Mouse (Mus musculus) CH12.LX (cell line): ENCODE data around the gene Fam173a. TPM values are rescaled to one million over a fixed set of nuclear protein-coding genes. Genes with fewer than 3 reads are reported as not detected.

Experiments
- DNase-seq: peaks from one replicate; pipeline ENCODE4 v3.0.0-alpha.2; 2013; ENCODE audit errors: extremely low read depth
- H3K27ac ChIP-seq: 2 replicates; pipeline ENCODE4 v1.5.1; 2012; ENCODE audit warnings: low read depth, mild to moderate bottlenecking, control low read depth, moderate library complexity; ENCODE audit not compliant: insufficient read depth
- H3K27me3 ChIP-seq: replicated peaks from 2 replicates; pipeline ENCODE3; 2012; ENCODE audit warnings: inconsistent platforms
- H3K36me3 ChIP-seq, 2 experiments: replicated peaks in 1 of 2; 2 replicates each; pipeline versions ENCODE3 to v1.6.1; 2012; ENCODE audit warnings: inconsistent platforms in 1 of 2, low read length in 1 of 2, mild to moderate bottlenecking in 1 of 2, mixed read lengths in 1 of 2, moderate library complexity in 1 of 2; ENCODE audit not compliant: control insufficient read depth in 1 of 2, insufficient read depth in 1 of 2
- H3K4me1 ChIP-seq, 2 experiments: 2 replicates each; pipeline ENCODE4 v1.6.1; 2012; ENCODE audit warnings: inconsistent platforms in 1 of 2, moderate library complexity in 1 of 2; ENCODE audit not compliant: insufficient read depth in 2 of 2, control insufficient read depth in 1 of 2
- H3K4me2 ChIP-seq: 2 replicates; pipeline ENCODE4 v1.6.1; 2012; ENCODE audit warnings: low read depth, mild to moderate bottlenecking, control low read depth; ENCODE audit not compliant: poor library complexity, insufficient read depth, severe bottlenecking
- H3K4me3 ChIP-seq, 3 experiments: fragments of 150-350 bp in 1 of 3; sonication (generic) in 1 of 3; replicated peaks in 1 of 3; 2 replicates each; pipeline versions ENCODE3 to v1.5.1; 2011 to 2012; ENCODE audit warnings: low read depth in 2 of 3, low read length in 2 of 3, mild to moderate bottlenecking in 2 of 3, moderate library complexity in 2 of 3, control low read depth in 1 of 3, improper control_type of control experiment in 1 of 3, inconsistent platforms in 1 of 3, mixed read lengths in 1 of 3; ENCODE audit not compliant: poor library complexity in 1 of 3
- H3K79me2 ChIP-seq: replicated peaks from 2 replicates; pipeline ENCODE4 v1.6.1; 2012; ENCODE audit warnings: mild to moderate bottlenecking, moderate library complexity; ENCODE audit not compliant: control insufficient read depth, poor library complexity, insufficient read depth, severe bottlenecking; ENCODE audit errors: extremely low read depth
- H3K9ac ChIP-seq: 2 replicates; pipeline ENCODE4 v1.6.1; 2012; ENCODE audit warnings: low read depth, mild to moderate bottlenecking, control low read depth, moderate library complexity; ENCODE audit not compliant: insufficient read depth
- H3K9me3 ChIP-seq: replicated peaks from 2 replicates; pipeline ENCODE3; 2012; ENCODE audit warnings: low read length, inconsistent platforms, mixed read lengths
- BHLHE40 ChIP-seq: IDR thresholded peaks from 2 replicates; pipeline ENCODE4 v1.6.1; 2011; ENCODE audit warnings: mild to moderate bottlenecking, low read depth, low read length, improper control_type of control experiment
- CTCF ChIP-seq, 2 experiments: IDR thresholded peaks in 1 of 2; conservative IDR thresholded peaks in 1 of 2; 2 replicates each; pipeline ENCODE4 v1.5.1; 2011 to 2012; ENCODE audit warnings: low read depth in 2 of 2, low read length in 2 of 2, improper control_type of control experiment in 1 of 2, inconsistent platforms in 1 of 2, mild to moderate bottlenecking in 1 of 2, moderate library complexity in 1 of 2
- ELF1 ChIP-seq: IDR thresholded peaks from 2 replicates; pipeline ENCODE4 v1.6.1; 2014; ENCODE audit warnings: low read depth, mild to moderate bottlenecking, inconsistent platforms, low read length, improper control_type of control experiment
- EP300 ChIP-seq: IDR thresholded peaks from 2 replicates; pipeline ENCODE4 v1.6.1; 2011; ENCODE audit warnings: low read length, improper control_type of control experiment
- ETS1 ChIP-seq: conservative IDR thresholded peaks from 2 replicates; pipeline ENCODE4 v1.6.1; 2012; ENCODE audit warnings: low read depth, mild to moderate bottlenecking, inconsistent platforms, low read length, improper control_type of control experiment, moderate library complexity
- HCFC1 ChIP-seq: IDR thresholded peaks from 2 replicates; pipeline ENCODE4 v1.6.1; 2012; ENCODE audit warnings: low read depth, mild to moderate bottlenecking, inconsistent platforms, low read length, improper control_type of control experiment
- IRF4 ChIP-seq: IDR thresholded peaks from 2 replicates; pipeline ENCODE4 v1.6.1; 2014; ENCODE audit warnings: low read depth, mild to moderate bottlenecking, inconsistent platforms, low read length, improper control_type of control experiment
- JUN ChIP-seq: IDR thresholded peaks from 2 replicates; pipeline ENCODE4 v1.6.1; 2011; ENCODE audit warnings: low read depth, mild to moderate bottlenecking, low read length, improper control_type of control experiment, moderate library complexity; ENCODE audit not compliant: insufficient read depth
- JUND ChIP-seq: conservative IDR thresholded peaks from 2 replicates; pipeline ENCODE4 v1.6.1; 2011; ENCODE audit warnings: low read depth, low read length, improper control_type of control experiment
- MAFK ChIP-seq: IDR thresholded peaks from 2 replicates; pipeline ENCODE4 v1.6.1; 2011; ENCODE audit warnings: low read length, improper control_type of control experiment; ENCODE audit not compliant: insufficient replicate concordance
- MAX ChIP-seq: IDR thresholded peaks from 2 replicates; pipeline ENCODE4 v1.6.1; 2011; ENCODE audit warnings: low read length, improper control_type of control experiment
- MEF2A ChIP-seq: IDR thresholded peaks from 2 replicates; pipeline ENCODE4 v1.6.1; 2014; ENCODE audit warnings: low read depth, mild to moderate bottlenecking, inconsistent platforms, low read length, improper control_type of control experiment, borderline replicate concordance
- NELFE ChIP-seq: IDR thresholded peaks from 2 replicates; pipeline ENCODE4 v1.6.1; 2011; ENCODE audit warnings: low read depth, low read length, improper control_type of control experiment
- PAX5 ChIP-seq: IDR thresholded peaks from 2 replicates; pipeline ENCODE4 v1.6.1; 2012; ENCODE audit warnings: low read length, inconsistent platforms, mixed read lengths
- POLR2A ChIP-seq: IDR thresholded peaks from 2 replicates; pipeline ENCODE4 v1.6.1; 2011; ENCODE audit warnings: low read depth, mild to moderate bottlenecking, improper control_type of control experiment, low read length
- RAD21 ChIP-seq: IDR thresholded peaks from 2 replicates; pipeline ENCODE4 v1.6.1; 2011; ENCODE audit warnings: low read depth, mild to moderate bottlenecking, low read length, improper control_type of control experiment, moderate library complexity
- RCOR1 ChIP-seq: conservative IDR thresholded peaks from 2 replicates; pipeline ENCODE4 v1.6.1; 2012; ENCODE audit warnings: low read depth, mild to moderate bottlenecking, inconsistent platforms, low read length, improper control_type of control experiment
- SIN3A ChIP-seq: IDR thresholded peaks from 2 replicates; pipeline ENCODE4 v1.6.1; 2012; ENCODE audit warnings: low read length, improper control_type of control experiment, inconsistent platforms
- TBP ChIP-seq: conservative IDR thresholded peaks from 2 replicates; pipeline ENCODE4 v1.6.1; 2011; ENCODE audit warnings: low read depth, low read length, improper control_type of control experiment
- TCF12 ChIP-seq: IDR thresholded peaks from 2 replicates; pipeline ENCODE4 v1.6.1; 2014; ENCODE audit warnings: low read depth, mild to moderate bottlenecking, inconsistent platforms, low read length, improper control_type of control experiment
- UBTF ChIP-seq: IDR thresholded peaks from 2 replicates; pipeline ENCODE4 v1.6.1; 2012; ENCODE audit warnings: low read depth, mild to moderate bottlenecking, inconsistent platforms, low read length, improper control_type of control experiment, moderate library complexity
- USF1 ChIP-seq: IDR thresholded peaks from 2 replicates; pipeline ENCODE4 v1.6.1; 2014; ENCODE audit warnings: low read depth, mild to moderate bottlenecking, inconsistent platforms, low read length, improper control_type of control experiment
- ZMIZ1 ChIP-seq: IDR thresholded peaks from 2 replicates; pipeline ENCODE4 v1.6.1; 2012; ENCODE audit warnings: low read depth, mild to moderate bottlenecking, inconsistent platforms, low read length, improper control_type of control experiment
- ZNF384 ChIP-seq: IDR thresholded peaks from 2 replicates; pipeline ENCODE4 v1.6.1; 2012; ENCODE audit warnings: low read depth, low read length, improper control_type of control experiment, inconsistent platforms
- dilution Hi-C: fragments of 300-500 bp; cut with MboI; formaldehyde crosslinking; loops from 2 replicates; pipeline ENCODE4 v1.14.3; 2020; ENCODE audit warnings: low sequenced_read_pairs; ENCODE audit not compliant: extremely low pct_unique_long_range_greater_than_20kb, extremely low pct_ligation_motif_present
- in situ Hi-C: fragments of 300-500 bp; cut with MboI; formaldehyde crosslinking; loops from 3 replicates; pipeline ENCODE4 v1.14.3; 2019; ENCODE audit warnings: low sequenced_read_pairs, low pct_ligation_motif_present, low pct_unique_long_range_greater_than_20kb, mixed read lengths
- polyA plus RNA-seq: library from polyadenylated mRNA; unstranded; fragments of >175 nt; gene quantifications from 2 replicates; pipeline ENCODE4 v1.2.1, GENCODE M21; 2012; ENCODE audit warnings: low read depth; ENCODE audit not compliant: insufficient read length
- total RNA-seq, 2 experiments: library from RNA; depleted of rRNA; stranded (reverse); fragments of 300-350 nt in 1 of 2; fragments of >200 nt in 1 of 2; gene quantifications; 2 replicates each; pipeline ENCODE4 v1.2.3; 2012 to 2014

The Fam173a gene
- total and polyA plus RNA-seq, 3 experiments: 25.5 to 68.3 (median 25.5) TPM

GRCm38 (mm10) chr17:25828712-25829557 lies 36.2 kb upstream of the Fam173a start, which contains the start of gene Jmjd8 (continued):
- TF ChIP-seq MAFK: no peak
- no peak for TF ChIP-seq ETS1
- no peak for TF ChIP-seq MEF2A
- no peak for TF ChIP-seq IRF4
- peak; percentile 62 for TF ChIP-seq ELF1
- TF ChIP-seq RAD21: no peak
- TF ChIP-seq SIN3A: no peak; the same call in 1 of the 2 replicates
- no peak for TF ChIP-seq ZNF384

GRCm38 (mm10) chr17:25828223-25828594 lies 35.5 kb upstream of the Fam173a start:
- Histone ChIP-seq H3K9me3 (no peaks in the 10 kb centered on the region), H3K4me1 (peaks cover 26 to 56% of the 10 kb centered on the region in 2 experiments), H3K4me2 (no peak overlapping the region), H3K79me2 (peaks cover 14% of the 10 kb centered on the region), H3K4me3 (no peak overlapping the region), H3K9ac (no peak overlapping the region), H3K27ac (no peak overlapping the region), H3K36me3 (peaks cover 49 to 70% of the 10 kb centered on the region in 2 experiments), H3K27me3 (no peaks in the 10 kb centered on the region)
- in situ Hi-C loops: no loop called here
- DNase-seq: no peak
- no peak for TF ChIP-seq MAX
- TF ChIP-seq HCFC1: no peak
- TF ChIP-seq NELFE: no peak
- TF ChIP-seq UBTF: no peak
- TF ChIP-seq CTCF (conservative IDR thresholded peaks at IDR 0.05 in 1 of 2, IDR thresholded peaks at IDR 0.05 in 1 of 2; ENCODE audit: low read depth in 2 of 2, low read length in 2 of 2): no peak
- no peak for TF ChIP-seq MAFK
- TF ChIP-seq EP300: no peak
- dilution Hi-C loops: no loop called here

- no peak for DNase-seq
- no peak for TF ChIP-seq SIN3A
- no peak for TF ChIP-seq POLR2A
- TF ChIP-seq RCOR1: no peak
- no peak for TF ChIP-seq TCF12
- TF ChIP-seq JUN: no peak
- no peak for TF ChIP-seq JUND
- no peak for TF ChIP-seq PAX5
- TF ChIP-seq ZMIZ1: no peak
- TF ChIP-seq BHLHE40: no peak
- no peak for TF ChIP-seq USF1
- TF ChIP-seq TBP: no peak
- TF ChIP-seq, all 38 proteins: peak for 0
- in situ Hi-C loops (no loop called here), dilution Hi-C loops (no loop called here)
- Histone ChIP-seq H3K9ac (no peak overlapping the region), H3K27me3 (peaks cover 1% of the 10 kb centered on the region), H3K4me3 (no peak overlapping the region), H3K27ac (no peak overlapping the region), H3K4me1 (peaks cover 26 to 59% of the 10 kb centered on the region in 2 experiments), H3K4me2 (no peak overlapping the region), H3K9me3 (no peaks in the 10 kb centered on the region), H3K79me2 (peaks cover 14% of the 10 kb centered on the region), H3K36me3 (peaks cover 49 to 70% of the 10 kb centered on the region in 2 experiments)
Observed at GRCm38 (mm10) chr17:25827546-25828222, 35.0 kb upstream of the Fam173a start.
